Mouse (Mus musculus): ENCODE measurements around the gene Gpr162.

DNA sequence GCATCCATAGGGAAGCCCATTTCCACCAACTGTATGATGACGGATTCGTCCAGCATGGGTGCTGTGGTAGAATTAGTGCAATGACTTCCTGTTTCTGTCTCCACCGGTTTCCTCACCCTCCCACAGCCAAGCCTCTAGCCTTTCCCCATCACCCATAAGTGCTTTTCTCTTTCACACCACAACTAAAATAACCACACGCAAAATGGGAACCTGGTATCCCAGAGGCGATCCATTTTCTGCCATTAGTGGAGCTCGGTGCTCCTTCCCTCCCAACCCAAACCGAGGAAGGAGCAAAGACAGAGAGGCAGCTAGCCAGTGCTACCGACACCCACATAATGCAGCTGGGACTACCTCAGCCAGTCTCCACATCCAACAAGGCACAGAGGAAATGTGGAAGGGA is 45.8 kb downstream of the Gpr162 start:
- TF ChIP-seq CTCF (IDR thresholded peaks at IDR 0.05; ENCODE audit: control insufficient read depth, insufficient read depth, insufficient replicate concordance, low read depth, low read length) (no peak), POLR2A (IDR thresholded peaks at IDR 0.05; ENCODE audit: control insufficient read depth, low read depth, low read length) (no peak)

Data from testis, adult 2 months (tissue).